In genomic region chr19:14449738-14450137, GRCm38 (mm10) we compare ENCODE assay signal across 8 mouse cellular contexts.
DNase-seq lines count a peak whose midpoint lies in the region; ATAC-seq and TF ChIP-seq lines count a peak whose summit lies in the region.
"Had no signal": no experiment of that assay in that cellular context is flagged by ENCODE, and none has a peak within 500 bp of the region (broad histone marks: within the 10 kb centered on the region; RNA-seq: fewer than 3 reads in every experiment).

No protein-coding gene starts in this region.

- H3K27me3 ChIP-seq in midbrain, postnatal 0 days (ENCODE audit: insufficient read depth, low read length) = no peaks in the 10 kb centered on the region
- peaks cover 7% of the 10 kb centered on the region; the same call in 1 of the 2 replicates for H3K27me3 ChIP-seq in midbrain, embryonic 13.5 days
- no peaks in the 10 kb centered on the region for H3K27me3 ChIP-seq in liver, embryonic 12.5 days (replicated peaks)
- H3K27me3 ChIP-seq in forebrain, embryonic 12.5 days = peaks cover 8% of the 10 kb centered on the region; the same call in 1 of the 2 replicates
- H3K27me3 ChIP-seq: limb, embryonic 12.5 days had no signal

- DNase-seq in midbrain, postnatal 0 days (ENCODE audit: low spot score) = no peak
- peak; percentile 48 for DNase-seq in brain, adult 2 months (ENCODE audit: low read depth, low spot score)
- peak; percentile 45 for DNase-seq in thymus, postnatal 14 days
- DNase-seq in left cerebral cortex, postnatal 4 days = no peak

- peaks cover 18% of the 10 kb centered on the region for H3K36me3 ChIP-seq in midbrain, postnatal 0 days (ENCODE audit: insufficient read depth, low read length)
- peaks cover 43% of the 10 kb centered on the region for H3K36me3 ChIP-seq in midbrain, embryonic 13.5 days
- H3K36me3 ChIP-seq in liver, embryonic 12.5 days = peaks cover 64% of the 10 kb centered on the region
- peaks cover 43% of the 10 kb centered on the region for H3K36me3 ChIP-seq in forebrain, embryonic 12.5 days (replicated peaks)

- intact Hi-C loops in left cerebral cortex, postnatal 4 days (cut with DNase I) = no loop called here

- ATAC-seq in midbrain, postnatal 0 days (ENCODE audit: low FRiP score) = no peak
- ATAC-seq in midbrain, embryonic 13.5 days = no peak
- 0 out of 2 replicates have a peak, but pooled peaks have one; percentile 46 for ATAC-seq in liver, embryonic 12.5 days
- ATAC-seq in forebrain, embryonic 12.5 days (ENCODE audit: low FRiP score) = no peak

- no peaks in the 10 kb centered on the region for H3K9me3 ChIP-seq in midbrain, postnatal 0 days (ENCODE audit: low read length)
- no peaks in the 10 kb centered on the region for H3K9me3 ChIP-seq in midbrain, embryonic 13.5 days
- H3K9me3 ChIP-seq in liver, embryonic 12.5 days (replicated peaks) = no peaks in the 10 kb centered on the region
- no peaks in the 10 kb centered on the region for H3K9me3 ChIP-seq in forebrain, embryonic 12.5 days
- H3K9me3 ChIP-seq: limb, embryonic 12.5 days had no signal

- peak; percentile 55 for TF ChIP-seq CTCF in midbrain, postnatal 0 days (IDR thresholded peaks at IDR 0.05)

- no peak overlapping the region for H3K4me3 ChIP-seq in midbrain, postnatal 0 days (ENCODE audit: low read depth, low read length)
- no peak overlapping the region for H3K4me3 ChIP-seq in midbrain, embryonic 13.5 days (replicated peaks)
- no peak overlapping the region for H3K4me3 ChIP-seq in liver, embryonic 12.5 days
- no peak overlapping the region for H3K4me3 ChIP-seq in forebrain, embryonic 12.5 days (replicated peaks)
- H3K4me3 ChIP-seq: limb, embryonic 12.5 days had no signal

- 75% methylated on average over 3 of the region's 3 CpGs for WGBS in midbrain, postnatal 0 days
- WGBS in midbrain, embryonic 13.5 days = 77% methylated on average over 3 of the region's 3 CpGs
- WGBS in liver, embryonic 12.5 days (ENCODE audit: insufficient replicate concordance) = 72% methylated on average over 3 of the region's 3 CpGs
- WGBS in forebrain, embryonic 12.5 days = 92% methylated on average over 3 of the region's 3 CpGs

- H3K4me1 ChIP-seq in midbrain, postnatal 0 days (ENCODE audit: insufficient read depth, low read length) = no peaks in the 10 kb centered on the region
- peaks cover 13% of the 10 kb centered on the region for H3K4me1 ChIP-seq in midbrain, embryonic 13.5 days (replicated peaks)
- no peaks in the 10 kb centered on the region for H3K4me1 ChIP-seq in liver, embryonic 12.5 days
- peaks cover 19% of the 10 kb centered on the region for H3K4me1 ChIP-seq in forebrain, embryonic 12.5 days
- H3K4me1 ChIP-seq: limb, embryonic 12.5 days had no signal

- H3K27ac ChIP-seq in midbrain, postnatal 0 days (ENCODE audit: low read depth, low read length) = no peak overlapping the region
- H3K27ac ChIP-seq in midbrain, embryonic 13.5 days = no peak overlapping the region
- no peak overlapping the region for H3K27ac ChIP-seq in liver, embryonic 12.5 days
- H3K27ac ChIP-seq in forebrain, embryonic 12.5 days = no peak overlapping the region
- H3K27ac ChIP-seq: limb, embryonic 12.5 days had no signal

- H3K9ac ChIP-seq in midbrain, postnatal 0 days (replicated peaks; ENCODE audit: low read length, poor library complexity, severe bottlenecking) = no peak overlapping the region
- H3K9ac ChIP-seq in midbrain, embryonic 13.5 days (replicated peaks) = no peak overlapping the region
- no peak overlapping the region for H3K9ac ChIP-seq in liver, embryonic 12.5 days
- H3K9ac ChIP-seq in forebrain, embryonic 12.5 days = no peak overlapping the region
- H3K9ac ChIP-seq: limb, embryonic 12.5 days had no signal

- no peak overlapping the region for H3K4me2 ChIP-seq in midbrain, postnatal 0 days (ENCODE audit: low read depth, low read length, poor library complexity, severe bottlenecking)
- H3K4me2 ChIP-seq in midbrain, embryonic 13.5 days (replicated peaks) = no peak overlapping the region
- no peak overlapping the region for H3K4me2 ChIP-seq in liver, embryonic 12.5 days
- no peak overlapping the region for H3K4me2 ChIP-seq in forebrain, embryonic 12.5 days
- H3K4me2 ChIP-seq: limb, embryonic 12.5 days had no signal

Comparison
In these comparisons a context has a peak if more than half of its experiments do, and no peak if none do; other contexts are left out.
1. DNase-seq: peak in brain, adult 2 months (single experiment) and thymus, postnatal 14 days (single experiment); none in midbrain, postnatal 0 days (single experiment) and left cerebral cortex, postnatal 4 days (single experiment).